Mouse (Mus musculus): ENCODE results near the gene Srsf3. TPM values are rescaled to one million over a fixed set of nuclear protein-coding genes. Genes with fewer than 3 reads are reported as not detected.

The Srsf3 gene
- polyA plus RNA-seq, 1 experiment from 2014 or later = 559 TPM

- H3K4me2 ChIP-seq (ENCODE audit: low read length) = no peak overlapping the region
- ATAC-seq (ENCODE audit: low FRiP score, low TSS enrichment) = no peak
- peaks cover 15% of the 10 kb centered on the region for H3K4me1 ChIP-seq (ENCODE audit: control insufficient read depth, insufficient read depth, low read length)
- no peak for DNase-seq
- no peaks in the 10 kb centered on the region for H3K36me3 ChIP-seq (ENCODE audit: control insufficient read depth, insufficient read depth, low read length)
- H3K27me3 ChIP-seq (ENCODE audit: control insufficient read depth, insufficient read depth, low read length) = no peaks in the 10 kb centered on the region
- WGBS = 93% methylated on average over 4 of the region's 4 CpGs
- H3K4me3 ChIP-seq (replicated peaks; ENCODE audit: low read depth, low read length) = no peak overlapping the region
- no peak overlapping the region for H3K27ac ChIP-seq (replicated peaks; ENCODE audit: low read depth, low read length)
- H3K9me3 ChIP-seq (ENCODE audit: control insufficient read depth, low read length) = no peaks in the 10 kb centered on the region
- no peak overlapping the region for H3K9ac ChIP-seq (replicated peaks; ENCODE audit: low read length)
Observed at GRCm38 (mm10) chr17:29009181-29009580, 23.2 kb upstream of the Srsf3 start.

- H3K4me3 ChIP-seq (replicated peaks; ENCODE audit: low read depth, low read length) = no peak overlapping the region
- no peak overlapping the region for H3K4me2 ChIP-seq (ENCODE audit: low read length)
- no peak for DNase-seq
- no peaks in the 10 kb centered on the region for H3K36me3 ChIP-seq (ENCODE audit: control insufficient read depth, insufficient read depth, low read length)
- no peak overlapping the region for H3K9ac ChIP-seq (replicated peaks; ENCODE audit: low read length)
- no peak for ATAC-seq (ENCODE audit: low FRiP score, low TSS enrichment)
- no peak overlapping the region for H3K27ac ChIP-seq (replicated peaks; ENCODE audit: low read depth, low read length)
- no peaks in the 10 kb centered on the region for H3K9me3 ChIP-seq (ENCODE audit: control insufficient read depth, low read length)
- H3K4me1 ChIP-seq (ENCODE audit: control insufficient read depth, insufficient read depth, low read length) = no peaks in the 10 kb centered on the region
- no peaks in the 10 kb centered on the region for H3K27me3 ChIP-seq (ENCODE audit: control insufficient read depth, insufficient read depth, low read length)
Observed at GRCm38 (mm10) chr17:29014235-29014634, 18.2 kb upstream of the Srsf3 start.

- H3K4me2 ChIP-seq (ENCODE audit: low read length) = no peak overlapping the region
- ATAC-seq (ENCODE audit: low FRiP score, low TSS enrichment) = no peak
- no peaks in the 10 kb centered on the region for H3K27me3 ChIP-seq (ENCODE audit: control insufficient read depth, insufficient read depth, low read length)
- H3K4me3 ChIP-seq (replicated peaks; ENCODE audit: low read depth, low read length) = no peak overlapping the region
- no peak overlapping the region for H3K27ac ChIP-seq (replicated peaks; ENCODE audit: low read depth, low read length)
- H3K36me3 ChIP-seq (ENCODE audit: control insufficient read depth, insufficient read depth, low read length) = no peaks in the 10 kb centered on the region
- no peaks in the 10 kb centered on the region for H3K4me1 ChIP-seq (ENCODE audit: control insufficient read depth, insufficient read depth, low read length)
- DNase-seq = peak; percentile 53
- 15% methylated on average over 2 of the region's 2 CpGs for WGBS
- H3K9ac ChIP-seq (replicated peaks; ENCODE audit: low read length) = no peak overlapping the region
- H3K9me3 ChIP-seq (ENCODE audit: control insufficient read depth, low read length) = no peaks in the 10 kb centered on the region
Observed at GRCm38 (mm10) chr17:29015638-29016037, 16.8 kb upstream of the Srsf3 start.

GRCm38 (mm10) chr17:29016705-29017104 lies 15.7 kb upstream of the Srsf3 start:
- Histone ChIP-seq H3K36me3 (ENCODE audit: control insufficient read depth, insufficient read depth, low read length) (no peaks in the 10 kb centered on the region), H3K9me3 (ENCODE audit: control insufficient read depth, low read length) (no peaks in the 10 kb centered on the region), H3K4me1 (ENCODE audit: control insufficient read depth, insufficient read depth, low read length) (no peaks in the 10 kb centered on the region), H3K9ac (replicated peaks; ENCODE audit: low read length) (no peak overlapping the region), H3K4me3 (replicated peaks; ENCODE audit: low read depth, low read length) (no peak overlapping the region), H3K27ac (replicated peaks; ENCODE audit: low read depth, low read length) (no peak overlapping the region), H3K4me2 (ENCODE audit: low read length) (no peak overlapping the region), H3K27me3 (ENCODE audit: control insufficient read depth, insufficient read depth, low read length) (no peaks in the 10 kb centered on the region)
- ATAC-seq (ENCODE audit: low FRiP score, low TSS enrichment) (no peak), DNase-seq (no peak)
- WGBS = 89% methylated on average over 4 of the region's 4 CpGs

- no peak overlapping the region for H3K4me2 ChIP-seq (ENCODE audit: low read length)
- no peaks in the 10 kb centered on the region for H3K27me3 ChIP-seq (ENCODE audit: control insufficient read depth, insufficient read depth, low read length)
- DNase-seq = peak; percentile 31
- no peaks in the 10 kb centered on the region for H3K36me3 ChIP-seq (ENCODE audit: control insufficient read depth, insufficient read depth, low read length)
- H3K4me1 ChIP-seq (ENCODE audit: control insufficient read depth, insufficient read depth, low read length) = 0 out of 2 replicates have a peak, but pooled peaks cover 2% of the 10 kb centered on the region
- WGBS = 50% methylated on average over 11 of the region's 11 CpGs
- no peak overlapping the region for H3K4me3 ChIP-seq (replicated peaks; ENCODE audit: low read depth, low read length)
- H3K9ac ChIP-seq (replicated peaks; ENCODE audit: low read length) = no peak overlapping the region
- no peak for ATAC-seq (ENCODE audit: low FRiP score, low TSS enrichment)
- H3K27ac ChIP-seq (replicated peaks; ENCODE audit: low read depth, low read length) = no peak overlapping the region
- no peaks in the 10 kb centered on the region for H3K9me3 ChIP-seq (ENCODE audit: control insufficient read depth, low read length)
Observed at GRCm38 (mm10) chr17:29018292-29018984, 14.0 kb upstream of the Srsf3 start.

- Histone ChIP-seq H3K4me3 (replicated peaks; ENCODE audit: low read depth, low read length) (no peak overlapping the region), H3K36me3 (ENCODE audit: control insufficient read depth, insufficient read depth, low read length) (no peaks in the 10 kb centered on the region), H3K27me3 (ENCODE audit: control insufficient read depth, insufficient read depth, low read length) (no peaks in the 10 kb centered on the region), H3K9ac (replicated peaks; ENCODE audit: low read length) (no peak overlapping the region), H3K9me3 (ENCODE audit: control insufficient read depth, low read length) (no peaks in the 10 kb centered on the region), H3K4me2 (ENCODE audit: low read length) (no peak overlapping the region), H3K27ac (replicated peaks; ENCODE audit: low read depth, low read length) (no peak overlapping the region), H3K4me1 (ENCODE audit: control insufficient read depth, insufficient read depth, low read length) (0 out of 2 replicates have a peak, but pooled peaks cover 2% of the 10 kb centered on the region)
- ATAC-seq (ENCODE audit: low FRiP score, low TSS enrichment) (no peak), DNase-seq (no peak)
- WGBS = 83% methylated on average over 7 of the region's 7 CpGs
Observed at GRCm38 (mm10) chr17:29019391-29019790, 13.0 kb upstream of the Srsf3 start.

- Histone ChIP-seq H3K27ac (replicated peaks; ENCODE audit: low read depth, low read length) (no peak overlapping the region), H3K4me2 (ENCODE audit: low read length) (no peak overlapping the region), H3K9me3 (ENCODE audit: control insufficient read depth, low read length) (no peaks in the 10 kb centered on the region), H3K27me3 (ENCODE audit: control insufficient read depth, insufficient read depth, low read length) (no peaks in the 10 kb centered on the region), H3K4me3 (replicated peaks; ENCODE audit: low read depth, low read length) (no peak overlapping the region), H3K4me1 (ENCODE audit: control insufficient read depth, insufficient read depth, low read length) (0 out of 2 replicates have a peak, but pooled peaks cover 2% of the 10 kb centered on the region), H3K9ac (replicated peaks; ENCODE audit: low read length) (no peak overlapping the region), H3K36me3 (ENCODE audit: control insufficient read depth, insufficient read depth, low read length) (no peaks in the 10 kb centered on the region)
- DNase-seq (peak; percentile 25), ATAC-seq (ENCODE audit: low FRiP score, low TSS enrichment) (no peak)
Observed at GRCm38 (mm10) chr17:29020444-29020843, 12.0 kb upstream of the Srsf3 start.

GRCm38 (mm10) chr17:29022230-29022819 lies 10.1 kb upstream of the Srsf3 start:
- H3K4me2 ChIP-seq (ENCODE audit: low read length) = peak overlapping the region; percentile 26; the same call in 1 of the 2 replicates
- H3K27ac ChIP-seq (replicated peaks; ENCODE audit: low read depth, low read length) = no peak overlapping the region
- no peak overlapping the region for H3K4me3 ChIP-seq (replicated peaks; ENCODE audit: low read depth, low read length)
- H3K36me3 ChIP-seq (ENCODE audit: control insufficient read depth, insufficient read depth, low read length) = no peaks in the 10 kb centered on the region
- H3K9ac ChIP-seq (replicated peaks; ENCODE audit: low read length) = no peak overlapping the region
- DNase-seq (peak; percentile 59), ATAC-seq (ENCODE audit: low FRiP score, low TSS enrichment) (no peak)
- H3K9me3 ChIP-seq (ENCODE audit: control insufficient read depth, low read length) = no peaks in the 10 kb centered on the region
- 0 out of 2 replicates have a peak, but pooled peaks cover 2% of the 10 kb centered on the region for H3K4me1 ChIP-seq (ENCODE audit: control insufficient read depth, insufficient read depth, low read length)
- no peaks in the 10 kb centered on the region for H3K27me3 ChIP-seq (ENCODE audit: control insufficient read depth, insufficient read depth, low read length)
- 26% methylated on average over 15 of the region's 15 CpGs for WGBS

GRCm38 (mm10) chr17:29023346-29023745 lies 9.1 kb upstream of the Srsf3 start:
- no peak for DNase-seq
- H3K9me3 ChIP-seq (ENCODE audit: control insufficient read depth, low read length) = no peaks in the 10 kb centered on the region
- 0 out of 2 replicates have a peak, but pooled peaks cover 2% of the 10 kb centered on the region for H3K4me1 ChIP-seq (ENCODE audit: control insufficient read depth, insufficient read depth, low read length)
- H3K9ac ChIP-seq (replicated peaks; ENCODE audit: low read length) = no peak overlapping the region
- H3K36me3 ChIP-seq (ENCODE audit: control insufficient read depth, insufficient read depth, low read length) = no peaks in the 10 kb centered on the region
- 91% methylated on average over 6 of the region's 6 CpGs for WGBS
- no peak overlapping the region for H3K4me3 ChIP-seq (replicated peaks; ENCODE audit: low read depth, low read length)
- H3K27me3 ChIP-seq (ENCODE audit: control insufficient read depth, insufficient read depth, low read length) = no peaks in the 10 kb centered on the region
- no peak overlapping the region for H3K4me2 ChIP-seq (ENCODE audit: low read length)
- ATAC-seq (ENCODE audit: low FRiP score, low TSS enrichment) = no peak
- H3K27ac ChIP-seq (replicated peaks; ENCODE audit: low read depth, low read length) = no peak overlapping the region
